Mouse (Mus musculus) cerebellum, postnatal 36 days (tissue): ENCODE measurements around the gene Cfap58.

Source experiments
- DNase-seq, 2 experiments: peaks; one replicate each; pipeline ENCODE4 v3.0.0; 2021 to 2022; ENCODE audit warnings: mixed read lengths in 2 of 2

The Cfap58 gene

GRCm38 (mm10) chr19:47918016-47918415 is 19.5 kb upstream of the Cfap58 start:
- DNase-seq = no peak

- DNase-seq = peak in 1 of 2 experiments; percentile 3
These were observed 18.9 kb upstream of the Cfap58 start for GRCm38 (mm10) chr19:47918455-47919101.

DNA sequence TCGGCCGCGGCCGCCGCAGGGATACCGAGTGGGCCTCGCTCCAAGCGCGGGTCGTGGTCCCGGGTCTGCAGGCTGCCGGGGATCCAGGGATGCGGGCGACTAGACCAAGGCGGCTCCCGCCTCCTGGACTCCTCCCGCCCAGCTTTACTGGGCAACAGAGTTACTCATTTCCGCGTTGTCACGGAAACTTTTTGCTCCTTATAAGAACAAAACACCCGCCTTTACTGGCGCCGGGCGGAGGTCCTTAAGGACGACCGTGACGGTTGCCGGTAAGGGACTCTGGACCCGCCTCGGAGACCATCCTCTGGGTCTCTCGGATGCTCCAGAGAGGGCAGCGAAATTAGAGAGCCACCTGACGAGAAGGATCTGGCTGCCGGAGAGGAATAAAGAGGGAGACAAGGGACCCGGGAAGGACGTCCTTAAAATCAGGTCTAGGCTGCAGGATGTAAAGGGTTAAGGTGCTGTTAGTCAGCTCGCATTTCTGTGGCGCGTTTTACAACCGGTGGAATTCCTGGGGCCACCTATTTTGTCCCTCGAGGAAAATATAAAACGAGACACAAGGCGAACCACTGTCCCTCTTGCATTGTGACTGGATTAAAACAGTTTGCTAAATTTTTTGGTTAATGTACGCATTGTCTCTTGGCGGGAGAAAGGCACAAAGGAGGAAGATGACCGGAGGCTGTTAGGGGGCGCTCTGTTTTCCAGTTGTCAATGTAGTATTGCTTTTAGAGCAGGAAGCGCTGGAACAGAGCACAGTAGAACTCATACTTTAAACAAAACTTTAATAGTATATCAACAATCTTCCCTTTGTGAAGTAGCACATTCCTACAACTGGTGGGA is 18.1 kb upstream of the Cfap58 start, which contains the start of the genes Cfap43 and Itprip:
Gene Cfap43 (minus strand): TSS at position 162 of the 840 bp plus-strand sequence.
Gene Itprip (minus strand): TSS at position 174 of the 840 bp plus-strand sequence.
- DNase-seq = peak; percentile 13 to 14

- DNase-seq = no peak
These were observed 17.5 kb upstream of the Cfap58 start for GRCm38 (mm10) chr19:47919966-47920375.

GRCm38 (mm10) chr19:47925819-47926218 is 11.7 kb upstream of the Cfap58 start:
- no peak for DNase-seq

GRCm38 (mm10) chr19:47927032-47927431 is 10.4 kb upstream of the Cfap58 start:
- DNase-seq = no peak

DNA sequence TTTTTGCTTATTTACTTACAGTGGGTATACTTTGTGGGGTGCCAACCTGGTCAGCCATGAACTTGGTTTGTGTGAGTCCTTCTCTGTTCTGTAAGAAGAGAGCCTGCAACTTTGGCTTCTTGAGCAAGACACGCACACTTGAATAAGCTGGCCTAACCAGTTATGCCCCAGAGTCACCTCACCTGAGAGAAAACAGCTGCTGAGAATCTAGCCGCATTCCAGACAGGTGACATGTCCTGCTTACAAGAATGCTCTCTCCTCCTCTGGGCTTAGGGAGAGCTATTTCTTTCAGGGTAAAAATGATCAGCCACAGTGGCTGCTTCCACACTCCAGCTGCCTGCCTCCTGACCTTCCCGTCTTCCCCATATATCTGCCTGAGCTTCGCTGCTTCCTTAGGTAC is 8.4 kb upstream of the Cfap58 start:
- DNase-seq = no peak

DNA sequence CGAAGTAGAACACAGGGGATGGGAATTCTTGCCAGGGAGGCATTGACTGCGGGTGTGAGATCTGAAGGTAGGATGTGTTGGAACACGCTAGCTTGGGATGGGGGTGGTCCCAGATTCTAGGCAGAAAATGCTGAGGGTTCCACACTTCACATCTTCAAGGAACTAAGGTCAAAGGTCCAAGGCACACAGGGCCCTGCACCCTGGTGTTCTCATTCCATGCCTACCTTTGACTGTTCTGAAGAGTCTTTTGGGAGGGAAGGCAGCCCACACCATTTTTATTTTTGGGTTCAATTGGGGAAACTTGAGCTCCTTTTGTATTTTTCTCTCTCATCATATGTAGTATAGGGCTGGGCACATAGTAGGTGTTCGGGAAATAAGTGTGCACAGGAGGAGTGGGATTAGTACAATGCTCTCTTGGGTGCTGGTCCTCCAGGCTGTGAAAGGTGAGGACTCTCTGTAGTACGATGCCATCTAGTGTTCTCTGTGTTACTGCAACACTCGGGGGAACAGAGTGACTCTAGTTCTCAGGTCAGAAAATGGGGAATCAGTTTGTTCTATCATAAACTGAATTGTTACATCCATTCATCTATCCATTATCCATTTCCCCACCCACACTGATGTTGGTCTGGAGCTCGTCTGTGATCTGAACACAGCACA is 5.4 kb upstream of the Cfap58 start:
- peak in 1 of 2 experiments; percentile 7 for DNase-seq

- DNase-seq = no peak
These were observed 3.3 kb upstream of the Cfap58 start for GRCm38 (mm10) chr19:47934146-47934545.

- DNase-seq = no peak
These were observed 2.7 kb upstream of the Cfap58 start for GRCm38 (mm10) chr19:47934636-47935238.

- DNase-seq = no peak
These were observed 1.9 kb upstream of the Cfap58 start for GRCm38 (mm10) chr19:47935530-47935929.

DNA sequence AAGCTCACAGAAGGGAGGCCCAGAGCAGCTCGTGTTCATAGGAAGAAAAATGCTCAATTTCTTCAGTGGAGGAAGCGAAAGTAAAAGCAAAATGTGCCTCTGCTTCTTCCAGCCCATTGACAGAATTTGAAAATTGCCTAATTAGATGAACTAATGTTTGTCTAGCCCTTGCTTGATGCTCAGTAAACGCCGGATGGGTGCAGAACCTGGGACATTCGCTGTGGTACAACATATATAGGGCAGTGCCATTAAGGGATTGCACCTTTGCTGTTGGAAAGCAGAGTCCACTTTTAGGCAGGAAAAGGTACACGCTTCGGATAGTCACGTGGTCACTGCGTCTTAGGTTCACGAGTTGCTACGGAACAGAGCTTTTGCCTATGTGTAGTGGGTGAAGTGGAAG is 985 bp upstream of the Cfap58 start:
- DNase-seq = no peak

GRCm38 (mm10) chr19:47936938-47937337 is 537 bp upstream of the Cfap58 start:
- DNase-seq = no peak

GRCm38 (mm10) chr19:47939361-47939760 is 1.9 kb downstream of the Cfap58 start:
- no peak for DNase-seq

GRCm38 (mm10) chr19:47946821-47947465 is 9.5 kb downstream of the Cfap58 start:
- DNase-seq = no peak

DNA sequence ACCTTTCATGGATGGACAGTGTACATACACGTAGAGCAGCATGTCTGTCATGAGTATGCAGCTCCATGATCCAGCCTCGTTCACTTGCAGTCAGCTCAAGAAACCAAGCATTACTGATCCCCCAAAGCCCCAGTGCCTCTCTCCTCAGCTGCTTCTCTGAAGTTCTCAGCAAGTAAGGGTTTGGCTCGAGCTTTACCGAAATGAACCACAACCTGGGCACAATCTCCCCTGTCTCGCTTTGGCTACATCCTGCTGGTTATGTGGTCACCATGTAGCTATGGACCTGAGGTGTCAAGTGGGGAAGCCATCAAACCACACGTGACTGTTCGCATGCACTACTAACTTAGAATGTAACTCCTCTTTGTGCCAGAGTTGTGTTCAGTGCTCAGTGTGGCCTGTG is 13.5 kb downstream of the Cfap58 start:
- no peak for DNase-seq

DNA sequence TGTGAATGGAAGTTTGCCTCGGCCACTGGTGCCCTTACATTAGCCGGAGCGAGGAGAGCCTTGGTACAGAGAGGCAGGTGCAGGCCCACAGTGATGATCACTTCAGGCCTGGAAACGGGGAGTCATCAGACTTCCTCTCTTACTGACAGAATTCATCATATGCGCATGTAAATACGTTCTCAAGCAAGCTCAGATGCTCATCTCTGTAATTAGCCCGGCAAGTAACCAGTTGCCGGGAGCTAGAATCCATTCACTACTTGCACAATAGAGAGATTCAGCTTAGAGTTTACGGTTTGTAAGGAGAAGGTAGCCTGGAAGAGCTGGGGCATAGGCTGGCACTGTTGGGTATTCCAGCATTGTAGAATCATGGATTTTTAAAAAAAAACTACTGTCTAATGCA is 15.7 kb downstream of the Cfap58 start:
- no peak for DNase-seq

- no peak for DNase-seq
These were observed 20.7 kb downstream of the Cfap58 start for GRCm38 (mm10) chr19:47958181-47958580.

DNA sequence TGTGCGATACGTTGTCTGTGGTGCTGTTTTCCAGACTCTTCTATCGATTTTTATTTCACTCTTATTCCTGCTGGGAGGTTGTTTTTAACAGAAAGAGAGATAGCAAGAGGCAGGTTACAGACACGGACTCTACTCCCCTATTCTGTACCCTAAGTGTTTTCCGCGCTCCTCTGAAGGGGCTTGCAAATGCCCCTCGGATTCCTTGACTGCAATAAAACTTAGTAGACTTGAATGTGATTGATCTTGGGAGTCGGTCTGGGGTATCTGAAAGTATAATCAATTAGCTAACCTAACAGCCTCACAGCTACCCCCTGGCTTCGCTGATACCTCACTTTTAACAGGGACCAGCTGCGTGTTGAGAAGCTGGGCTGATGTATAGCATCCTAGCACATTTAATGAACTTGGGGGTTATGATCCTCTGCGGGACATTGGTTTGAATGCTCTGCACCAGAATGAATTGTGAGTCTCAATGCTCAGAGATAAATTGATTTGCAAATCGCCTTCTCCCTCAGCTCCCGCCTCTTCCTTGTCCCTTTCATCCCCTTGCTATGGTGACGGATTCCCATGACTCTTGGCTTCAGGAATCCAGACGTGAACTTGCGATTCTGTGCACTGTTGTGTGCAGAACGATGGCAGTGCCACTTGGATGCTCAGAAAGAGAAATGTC is 31.7 kb downstream of the Cfap58 start:
- DNase-seq = no peak

DNA sequence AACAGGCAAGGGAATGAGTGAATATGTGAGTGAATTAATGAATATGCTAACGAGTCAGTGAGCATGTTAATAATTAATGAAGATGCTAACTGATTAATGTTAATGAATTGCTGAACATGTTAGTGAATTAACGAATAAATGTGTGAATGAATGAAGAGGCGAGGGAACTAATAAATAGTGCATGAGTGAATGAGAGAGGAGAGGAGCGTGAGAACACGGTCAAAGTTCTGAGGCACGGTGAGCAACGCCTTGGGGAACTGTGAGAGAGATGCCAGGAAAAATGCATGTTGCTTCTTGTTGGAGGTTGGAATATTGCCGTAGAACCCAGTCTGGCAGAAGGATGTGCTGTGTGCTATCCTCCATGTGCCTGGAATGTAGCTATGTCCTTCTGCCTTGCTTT is 33.6 kb downstream of the Cfap58 start:
- no peak for DNase-seq

- DNase-seq = no peak
These were observed 40.7 kb downstream of the Cfap58 start for GRCm38 (mm10) chr19:47978109-47978701.

GRCm38 (mm10) chr19:47979446-47979845 is 42.0 kb downstream of the Cfap58 start:
- DNase-seq = no peak
